Mouse (Mus musculus): Measurements from ENCODE around the gene Atp2a3. TPM values are rescaled to one million over a fixed set of nuclear protein-coding genes. Genes with fewer than 3 reads are reported as not detected.

Atp2a3 gene
- total RNA-seq, 4 experiments from 2014 or later: 6.5 to 8.0 (median 7.1) TPM

DNA sequence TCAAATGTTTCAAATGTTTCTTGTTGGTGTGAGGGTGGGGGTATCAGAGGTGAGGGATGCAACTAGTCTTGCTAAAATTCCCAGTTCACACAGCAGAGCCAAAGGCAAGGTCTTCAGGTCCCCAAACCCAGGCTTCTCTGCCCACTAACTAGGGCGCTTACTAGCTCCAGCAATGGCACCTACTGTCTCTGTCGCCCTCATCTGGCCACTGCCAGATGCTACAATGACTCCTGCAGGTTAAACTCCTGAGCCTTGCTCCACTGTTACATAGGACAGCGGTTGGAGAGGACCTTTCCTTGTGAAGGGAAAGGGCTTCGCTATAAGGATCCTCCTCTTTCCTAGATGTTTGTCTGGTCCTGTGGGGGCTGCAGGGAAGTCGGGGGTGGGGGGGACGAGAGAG lies 40.1 kb downstream of the Atp2a3 start:
- no peak for DNase-seq (ENCODE audit: low spot score in 2 of 2)

DNA sequence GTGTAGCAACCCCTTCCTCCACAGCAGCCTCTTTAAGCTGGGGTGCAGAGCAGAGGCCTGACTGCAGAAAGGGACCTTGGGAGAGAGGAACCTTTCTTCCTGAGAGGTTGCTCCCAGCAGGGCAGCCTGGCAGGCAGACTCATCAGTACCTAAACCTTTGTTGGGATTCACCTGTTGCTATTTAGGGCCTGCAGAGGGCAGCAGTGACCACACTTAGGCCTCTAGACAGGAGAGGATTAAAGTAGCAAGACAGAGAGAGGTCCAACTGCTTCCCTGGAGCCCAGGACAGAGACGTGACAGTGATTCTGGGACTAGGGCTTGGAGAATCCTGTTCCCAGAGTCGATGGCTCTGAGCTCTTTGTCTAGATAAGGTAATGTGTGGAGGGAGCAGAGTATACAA lies 45.4 kb downstream of the Atp2a3 start:
- no peak for DNase-seq (ENCODE audit: low spot score in 2 of 2)

DNA sequence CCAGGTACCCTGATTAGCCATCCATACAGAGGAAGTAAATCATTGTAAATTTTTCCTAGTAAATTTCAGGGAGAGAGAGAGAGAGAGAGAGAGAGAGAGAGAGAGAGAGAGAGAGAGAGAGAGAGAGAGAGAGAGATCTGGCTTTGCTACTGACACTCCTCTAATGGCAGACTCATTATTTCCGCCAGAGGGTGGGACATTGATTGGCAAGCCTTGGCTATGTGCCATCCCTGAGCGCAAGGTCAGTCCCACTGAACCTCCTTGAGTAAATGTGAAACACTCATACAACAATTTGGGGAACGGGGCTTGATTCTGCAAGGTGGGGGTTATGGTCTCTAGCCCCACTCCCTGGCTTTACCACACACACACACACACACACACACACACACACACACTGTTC lies 46.1 kb downstream of the Atp2a3 start:
- no peak for DNase-seq (ENCODE audit: low spot score in 2 of 2)

DNA sequence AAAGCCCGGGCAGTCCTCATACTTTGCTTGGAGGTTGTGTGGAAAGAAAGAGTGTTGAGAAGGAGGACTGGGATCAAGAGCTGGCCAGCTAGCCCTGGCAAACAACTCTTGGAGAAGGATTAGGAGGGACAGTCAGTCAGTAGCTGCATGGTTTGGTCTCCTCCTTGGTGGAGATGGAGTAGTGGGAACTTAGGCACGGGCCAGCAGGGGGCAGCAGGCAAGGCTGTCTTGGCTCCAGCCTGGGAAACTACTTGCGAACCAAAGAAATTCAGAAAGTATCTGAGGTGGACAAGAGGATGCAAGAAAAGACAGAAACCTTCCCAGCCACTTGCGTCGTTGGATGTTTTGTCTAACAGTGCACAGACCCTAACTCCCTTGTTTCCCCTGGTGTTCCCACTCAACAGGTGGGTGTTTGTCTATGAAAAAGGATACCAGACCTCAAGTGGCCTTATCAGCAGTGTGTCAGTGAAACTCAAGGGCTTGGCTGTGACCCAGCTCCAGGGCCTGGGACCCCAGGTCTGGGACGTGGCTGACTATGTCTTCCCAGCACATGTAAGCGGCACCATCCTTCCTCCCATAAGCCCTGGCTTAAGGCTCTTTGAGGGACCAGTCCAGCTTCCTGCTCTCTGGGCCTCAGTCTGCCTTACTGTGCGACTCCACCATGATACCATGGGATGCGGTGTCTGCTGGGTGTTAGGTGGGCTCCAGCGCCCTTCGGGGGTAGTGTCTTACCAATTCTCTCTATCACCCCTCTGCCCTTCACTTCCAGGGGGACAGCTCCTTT lies 46.9 kb downstream of the Atp2a3 start:
- no peak for DNase-seq (ENCODE audit: low spot score in 2 of 2)

DNA sequence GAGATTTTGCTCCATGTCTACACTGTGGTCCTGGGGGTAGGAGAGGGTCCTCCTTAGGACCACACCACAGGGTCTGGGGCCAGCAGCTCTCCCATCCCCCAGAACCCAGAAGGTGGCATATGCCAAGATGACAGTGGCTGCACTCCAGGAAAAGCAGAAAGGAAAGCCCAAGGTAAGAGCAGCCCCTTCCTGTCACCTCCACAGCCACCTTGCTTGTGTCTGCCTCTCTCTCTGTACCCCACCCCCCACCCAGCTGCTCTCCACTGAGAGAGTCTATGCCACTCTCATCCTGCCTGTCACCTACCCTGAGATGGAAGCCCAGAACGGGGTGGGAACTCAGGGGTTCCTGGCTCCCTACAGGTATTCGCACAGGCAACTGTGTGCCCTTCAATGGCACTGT lies 47.9 kb downstream of the Atp2a3 start:
- no peak for DNase-seq (ENCODE audit: low spot score in 2 of 2)

DNA sequence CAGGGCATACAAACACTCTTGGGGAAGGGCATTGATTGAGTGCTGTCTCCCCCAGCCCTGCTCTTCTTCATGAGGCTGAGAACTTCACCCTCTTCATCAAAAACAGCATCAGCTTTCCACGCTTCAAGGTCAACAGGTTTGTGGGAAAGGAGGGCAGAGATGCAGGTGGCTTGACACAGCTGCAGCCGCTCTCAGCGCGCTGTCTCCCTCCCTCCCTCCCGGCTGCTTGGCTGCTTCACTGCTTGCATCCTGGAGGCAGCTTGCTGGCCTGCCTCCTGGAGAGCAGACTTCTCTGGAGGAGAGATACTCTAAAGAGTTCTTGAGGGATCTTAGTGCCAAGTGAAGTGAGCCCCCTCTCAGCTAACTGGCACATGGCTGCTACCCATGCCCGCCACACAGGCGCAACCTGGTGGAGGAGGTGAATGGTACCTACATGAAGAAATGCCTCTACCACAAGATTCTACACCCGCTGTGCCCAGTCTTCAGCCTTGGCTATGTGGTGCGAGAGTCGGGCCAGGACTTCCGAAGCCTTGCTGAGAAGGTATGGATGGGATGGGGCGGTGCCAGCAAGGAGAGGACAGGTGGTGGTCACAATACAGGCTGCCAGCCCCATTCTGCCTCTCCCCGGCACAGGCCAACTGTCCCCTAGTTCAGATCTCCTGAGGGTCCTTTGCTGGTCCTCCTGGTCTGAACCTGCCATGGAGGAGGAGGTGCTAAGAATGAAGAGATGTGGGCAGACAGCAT lies 48.7 kb downstream of the Atp2a3 start:
- DNase-seq (ENCODE audit: low spot score in 2 of 2): no peak

DNA sequence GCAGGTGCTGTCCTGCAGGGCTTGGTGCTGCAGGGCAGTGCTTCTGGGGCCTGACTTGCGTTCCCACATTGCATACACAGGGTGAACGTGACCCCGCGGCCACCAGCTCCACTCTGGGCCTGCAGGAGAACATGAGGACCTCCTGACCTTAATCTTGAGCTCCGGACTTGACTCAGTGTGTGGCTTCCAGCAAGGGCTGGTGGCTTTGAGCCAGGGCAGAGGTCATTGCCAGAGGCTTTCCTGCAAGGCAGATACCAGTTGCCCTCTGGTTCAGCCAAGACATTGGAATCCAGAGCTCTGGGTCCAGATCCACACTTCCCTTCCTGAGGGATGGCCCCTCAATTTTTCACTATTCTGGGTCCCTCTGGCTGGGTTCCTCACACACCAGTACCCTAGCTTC lies 53.0 kb downstream of the Atp2a3 start:
- DNase-seq (ENCODE audit: low spot score in 2 of 2): no peak

DNA sequence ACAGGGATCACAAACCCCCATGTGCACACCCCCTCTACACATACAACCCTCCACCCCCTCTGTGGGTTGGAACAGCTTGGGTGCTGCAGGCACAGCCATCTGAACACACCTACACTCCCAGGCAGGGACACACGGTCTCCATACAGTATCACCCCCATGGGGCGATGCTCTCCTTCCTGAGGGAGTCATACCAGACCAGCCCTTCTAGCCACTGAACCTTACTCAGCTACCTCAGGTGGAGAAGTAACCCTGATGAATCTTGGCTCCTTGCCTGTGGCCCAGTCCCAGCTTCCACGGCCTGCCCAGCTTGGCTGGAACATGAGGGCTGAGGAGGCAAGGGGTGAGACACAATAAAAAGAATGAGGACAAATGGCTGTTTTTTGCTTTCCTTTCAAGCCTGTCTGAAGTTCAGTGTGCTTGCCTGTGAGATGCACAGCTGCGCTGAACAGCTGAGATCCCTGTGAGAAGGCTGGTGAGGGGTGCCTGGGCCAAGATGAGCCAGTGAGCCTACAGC lies 53.9 kb downstream of the Atp2a3 start:
- DNase-seq (ENCODE audit: low spot score in 2 of 2): peak in 1 of 2 experiments; percentile 73

DNA sequence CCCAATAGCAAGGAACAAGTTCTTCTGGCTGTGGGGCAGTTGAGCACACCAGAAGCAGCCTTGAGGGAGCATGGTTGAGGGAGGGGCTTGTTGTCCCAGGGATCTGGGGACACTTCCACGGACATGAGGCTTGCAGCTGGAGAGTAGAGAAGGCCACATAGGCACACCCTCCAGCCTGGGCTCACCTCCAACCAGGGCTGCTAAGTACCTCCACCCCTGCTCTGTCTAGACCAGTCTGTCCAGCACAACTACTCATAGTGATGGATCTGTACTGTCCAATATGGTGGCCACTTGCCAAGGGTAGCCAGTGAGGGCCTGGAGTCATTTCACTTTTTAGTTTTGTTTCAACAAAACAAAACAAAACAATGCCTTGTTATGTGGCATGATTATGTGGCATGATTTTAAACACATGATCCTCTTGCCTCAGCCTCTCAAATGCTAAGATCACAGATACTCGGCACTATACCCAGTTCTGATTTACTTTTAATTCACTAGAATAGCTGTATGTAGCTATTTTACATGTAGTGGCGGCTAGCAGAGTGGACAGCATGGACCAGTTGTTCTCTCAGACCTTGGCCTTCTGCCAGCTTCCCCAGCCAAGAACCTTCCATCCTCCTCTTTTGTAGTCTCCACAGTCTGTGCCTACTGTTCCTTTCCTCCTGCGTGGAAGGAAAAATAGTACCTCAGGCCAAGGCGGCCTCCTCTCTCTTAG lies 54.6 kb downstream of the Atp2a3 start:
- no peak for DNase-seq (ENCODE audit: low spot score in 2 of 2)

DNA sequence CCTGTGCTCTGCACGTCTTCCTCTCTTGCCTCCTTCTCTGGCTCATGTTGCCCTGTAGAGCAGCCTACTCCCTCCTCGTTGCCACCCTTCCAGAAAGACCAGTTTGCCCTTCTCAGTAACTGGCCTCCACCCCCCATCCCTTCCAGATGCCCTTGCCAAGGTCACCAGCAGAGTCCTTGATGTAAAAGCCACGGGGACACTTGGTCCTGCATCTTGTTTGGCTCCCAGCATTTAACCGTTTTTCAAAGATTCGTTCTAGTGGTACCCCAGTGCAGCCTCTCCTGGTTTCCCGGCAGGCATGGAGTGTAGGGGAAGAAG lies 55.1 kb downstream of the Atp2a3 start:
- DNase-seq (ENCODE audit: low spot score in 2 of 2): no peak

DNA sequence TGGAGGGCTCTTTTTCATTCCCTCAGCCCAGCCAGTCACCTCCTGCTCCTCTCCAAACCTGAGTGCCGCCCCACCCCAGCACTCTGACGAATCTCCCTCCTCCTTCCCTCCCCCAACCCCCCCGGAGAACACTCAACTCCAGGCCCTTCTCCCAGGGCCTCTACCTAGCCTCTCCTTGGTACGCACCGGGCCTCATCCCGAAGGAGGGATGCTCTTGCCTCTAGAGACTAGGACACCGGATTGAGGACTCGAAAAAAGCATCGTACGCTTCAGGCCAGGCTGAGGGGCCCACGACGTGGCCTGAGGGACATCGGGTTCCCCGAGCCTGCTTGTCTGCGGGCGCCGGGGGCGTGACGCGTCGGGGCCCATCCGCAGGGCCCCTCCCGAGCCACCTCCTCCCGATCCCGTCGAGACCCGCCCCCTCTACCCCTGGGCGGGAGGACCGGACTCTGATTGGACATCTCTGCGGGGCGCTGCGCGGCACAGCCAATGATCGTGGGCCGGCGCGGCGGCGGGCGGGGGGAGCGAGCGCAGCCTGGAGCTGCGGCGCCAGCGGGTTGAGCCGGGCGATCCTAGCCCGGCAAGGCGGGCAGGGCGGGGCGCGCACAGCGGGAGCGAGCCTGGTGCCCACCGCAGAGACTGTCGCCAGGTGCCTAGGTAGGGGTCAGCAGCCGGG lies 57.6 kb downstream of the Atp2a3 start, which contains the start of gene Camkk1:
Gene Camkk1 (plus strand): TSS at position 538 of the 676 bp plus-strand sequence.
- peak; percentile 81 to 95 for DNase-seq (ENCODE audit: low spot score in 2 of 2)

DNA sequence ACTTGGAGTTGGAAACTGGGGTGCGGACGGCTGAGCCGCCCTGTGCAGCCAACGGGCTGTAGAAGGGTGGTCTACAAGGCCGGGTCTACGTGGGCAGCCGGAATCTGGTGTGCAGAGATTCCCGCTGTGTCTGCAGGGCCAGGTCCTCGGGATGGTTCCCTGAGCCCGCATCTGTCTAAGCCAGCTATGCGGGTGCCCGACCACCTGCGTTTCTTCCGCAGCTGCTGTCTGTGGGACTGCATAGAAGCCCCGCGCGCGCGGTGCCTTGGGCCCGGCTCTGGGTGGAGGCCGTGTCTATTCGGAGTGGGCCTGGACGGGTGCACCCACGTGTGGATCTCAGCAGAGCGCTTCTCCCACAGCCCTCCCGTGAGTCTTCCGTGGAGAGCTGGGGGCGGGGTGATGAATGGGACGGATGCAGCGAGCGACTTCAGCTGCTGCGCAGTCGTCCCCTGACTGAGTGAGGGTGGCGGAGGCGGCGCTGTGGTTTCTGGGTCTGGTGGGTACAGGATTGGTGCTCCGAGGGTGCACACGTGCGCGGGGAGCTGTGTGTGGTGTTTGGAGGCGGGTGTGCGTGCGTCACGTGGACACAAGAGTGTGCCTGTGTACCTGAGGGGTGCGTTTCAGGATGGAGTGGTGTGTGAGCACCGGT lies 58.3 kb downstream of the Atp2a3 start:
- peak; percentile 71 to 84 for DNase-seq (ENCODE audit: low spot score in 2 of 2)

DNA sequence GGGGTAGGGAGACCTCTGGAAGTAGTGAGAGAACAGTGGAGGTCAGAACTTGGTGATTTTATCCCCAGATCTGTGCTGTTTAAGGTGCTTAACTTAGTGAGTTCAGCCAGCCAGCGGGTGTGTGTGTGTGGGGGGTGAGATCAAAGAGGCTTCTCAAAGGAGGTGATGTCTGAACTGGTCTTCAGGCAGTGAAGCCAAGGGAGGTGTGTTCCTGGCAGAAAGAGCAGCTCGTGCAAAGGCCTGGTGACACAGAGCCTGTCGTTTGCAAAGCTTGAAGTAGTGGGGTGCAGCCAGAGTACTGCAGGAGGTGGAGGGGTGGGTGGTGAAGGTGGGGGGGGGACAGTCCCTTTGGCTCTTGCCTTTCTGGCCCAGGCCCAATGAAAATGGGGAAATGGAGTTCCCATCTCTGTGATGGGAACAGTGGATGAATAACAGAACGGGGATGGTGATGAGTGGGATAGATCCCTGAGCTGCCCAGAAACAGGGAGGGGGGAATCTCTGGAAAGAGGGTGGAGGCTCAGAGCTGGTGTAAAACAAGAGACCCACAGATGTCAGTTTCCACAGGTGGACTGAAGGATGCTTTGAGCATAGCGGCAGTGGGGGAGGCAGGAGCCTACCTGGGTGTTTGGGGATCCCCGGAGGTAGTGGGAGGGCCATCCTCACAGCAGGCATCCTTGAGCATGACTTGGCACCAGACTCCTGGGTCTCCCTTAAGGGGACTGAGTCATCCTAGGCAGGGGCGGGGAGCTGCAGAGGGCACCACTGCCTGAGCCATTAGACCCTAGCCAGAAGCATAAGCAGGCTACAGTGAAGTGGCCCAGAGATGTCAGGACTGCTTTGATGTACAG lies 60.2 kb downstream of the Atp2a3 start:
- peak in 1 of 2 experiments; percentile 76 for DNase-seq (ENCODE audit: low spot score in 2 of 2)

DNA sequence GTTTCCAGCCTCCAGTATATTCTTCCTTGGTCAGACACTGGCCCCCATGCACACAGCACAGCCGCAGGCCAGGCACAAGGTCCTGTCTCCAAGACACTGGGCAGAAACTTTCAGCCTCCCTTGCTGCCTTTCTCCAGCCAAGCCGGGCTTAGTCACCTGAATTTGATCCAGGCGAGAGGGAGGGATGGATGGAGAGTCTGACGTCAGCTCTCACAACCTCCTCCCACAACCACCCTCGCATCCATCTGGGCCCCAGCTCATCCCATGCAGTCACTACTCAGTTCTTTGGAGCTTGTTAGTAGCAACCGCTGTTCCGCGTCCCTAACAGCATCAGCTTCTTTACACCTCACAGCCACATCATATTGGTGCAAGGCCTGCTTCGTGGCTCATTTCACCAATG lies 62.1 kb downstream of the Atp2a3 start:
- DNase-seq (ENCODE audit: low spot score in 2 of 2): peak in 1 of 2 experiments; percentile 92

DNA sequence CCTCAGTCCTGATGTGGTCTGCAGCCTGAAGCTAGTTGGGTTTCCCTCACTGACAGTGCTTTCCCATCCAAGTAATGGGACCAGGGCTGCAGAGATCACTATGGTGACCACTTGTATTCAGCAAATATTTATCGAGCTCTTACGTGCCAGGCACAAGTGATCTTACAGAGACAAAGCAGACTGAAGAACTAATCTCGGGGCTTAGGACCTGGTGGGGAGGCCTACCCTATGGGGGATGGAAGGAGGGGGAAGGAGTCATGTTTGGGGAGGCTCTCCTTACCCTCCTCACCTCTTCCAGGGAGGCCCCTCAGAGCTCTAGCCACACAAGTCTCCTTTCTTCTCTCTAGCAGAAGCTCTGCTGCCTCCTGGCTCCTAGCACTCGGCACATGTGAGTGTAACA lies 62.9 kb downstream of the Atp2a3 start:
- no peak for DNase-seq (ENCODE audit: low spot score in 2 of 2)

DNA sequence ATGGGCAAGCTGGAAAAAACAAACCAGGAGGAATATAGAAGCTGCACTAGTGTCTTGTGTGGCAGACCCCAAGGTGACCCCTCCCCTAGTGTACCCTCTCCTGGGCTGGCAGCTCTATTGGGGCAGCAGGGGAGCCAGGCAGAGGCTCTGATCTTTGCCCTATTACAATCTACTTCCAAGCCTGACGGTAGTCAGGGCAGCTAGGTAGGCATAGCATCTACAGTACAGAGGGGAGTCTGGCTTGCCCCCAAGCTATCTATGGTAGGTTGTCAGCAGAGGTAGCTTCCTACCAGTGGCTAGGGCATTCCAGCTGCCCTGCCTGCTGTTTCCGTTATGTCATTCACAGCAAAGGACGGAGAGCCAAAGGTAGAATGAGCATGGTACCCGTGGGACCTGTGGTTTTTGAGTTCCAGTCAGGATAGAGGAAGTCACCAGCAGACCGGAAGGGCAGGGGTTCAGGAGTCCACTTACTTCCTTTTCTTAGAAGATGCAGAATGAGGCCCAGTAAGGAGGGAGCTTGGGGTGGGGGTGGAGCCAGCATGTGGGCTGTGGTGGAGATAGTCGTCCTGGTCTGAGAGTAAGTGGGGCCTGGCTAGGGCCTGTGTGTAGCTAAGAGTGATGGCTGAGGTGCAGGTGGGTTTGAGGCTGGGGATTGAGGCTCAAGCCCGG lies 63.4 kb downstream of the Atp2a3 start:
- no peak for DNase-seq (ENCODE audit: low spot score in 2 of 2)

DNA sequence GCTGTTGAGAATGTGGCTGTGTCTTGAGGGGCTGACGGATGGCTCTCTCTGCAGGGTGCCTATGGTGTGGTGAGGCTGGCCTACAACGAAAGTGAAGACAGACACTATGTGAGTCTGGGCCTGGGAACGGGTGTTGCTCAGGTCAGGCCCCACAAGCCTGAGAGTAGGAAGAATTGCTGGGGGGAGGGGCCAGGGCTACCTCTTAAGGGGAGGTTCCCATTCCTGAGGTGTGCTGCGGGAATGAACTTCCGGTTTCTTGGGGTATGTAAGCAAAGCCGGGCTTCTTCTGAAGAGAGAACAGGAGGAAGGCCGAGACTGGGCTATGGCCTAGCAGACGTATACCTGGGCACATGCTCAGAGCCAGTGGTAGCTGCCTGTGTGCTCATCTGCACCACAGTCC lies 66.0 kb downstream of the Atp2a3 start:
- no peak for DNase-seq (ENCODE audit: low spot score in 2 of 2)

DNA sequence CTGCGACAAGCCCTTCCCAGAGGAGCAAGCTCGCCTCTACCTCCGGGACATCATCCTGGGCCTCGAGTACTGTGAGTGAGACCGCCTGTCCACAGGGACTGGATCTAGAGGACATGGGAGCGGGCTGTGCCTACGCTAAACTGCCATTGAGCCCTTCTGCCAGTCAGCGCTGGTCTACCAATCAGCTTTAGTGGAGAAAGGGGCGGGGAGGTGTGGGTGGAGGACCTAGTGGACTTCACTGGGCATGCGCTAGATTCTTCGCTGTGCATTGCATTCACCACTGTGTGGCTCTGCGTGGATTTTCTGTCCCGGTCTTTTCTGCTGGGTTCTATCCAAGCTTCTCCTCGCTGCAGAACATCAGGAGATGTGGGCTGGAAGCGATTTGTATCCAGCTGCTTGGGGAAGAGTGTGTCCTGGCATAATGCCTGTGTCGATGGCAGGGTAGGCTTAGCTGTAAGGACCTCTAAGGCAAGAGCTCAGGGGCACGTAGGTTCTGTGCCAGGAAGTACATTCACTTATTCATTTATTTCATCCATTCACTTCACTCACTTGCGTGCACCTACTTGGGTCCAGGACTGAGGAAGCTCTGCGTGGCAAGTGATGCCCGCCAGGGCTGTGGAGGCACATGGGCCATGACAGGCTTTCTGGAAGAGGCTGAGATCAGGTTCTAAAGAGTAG lies 70.0 kb downstream of the Atp2a3 start:
- DNase-seq (ENCODE audit: low spot score in 2 of 2): peak; percentile 67 to 93

DNA sequence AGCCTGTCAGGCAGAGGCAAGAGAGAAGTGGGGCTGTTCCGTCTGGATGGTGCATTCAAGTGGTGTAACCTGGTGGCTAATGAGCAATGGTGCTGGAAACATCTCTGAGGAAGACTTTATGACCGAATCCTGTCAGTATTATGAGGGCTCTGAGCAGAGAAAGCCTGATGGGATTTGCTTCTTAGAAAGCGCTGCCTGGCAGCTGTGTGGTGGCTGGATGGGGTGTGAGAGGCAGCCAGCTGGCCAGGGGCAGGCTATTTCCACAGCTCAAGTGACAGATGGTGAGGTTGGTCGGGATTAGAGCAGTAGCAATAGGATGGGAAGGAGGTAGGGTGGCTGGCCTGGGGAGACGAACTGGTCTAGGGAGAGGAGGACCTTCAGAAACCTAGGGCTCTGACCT lies 70.6 kb downstream of the Atp2a3 start:
- no peak for DNase-seq (ENCODE audit: low spot score in 2 of 2)

Measured in left cerebral cortex, adult 8-10 months (tissue).